Mouse (Mus musculus): ENCODE measurements at regions not wholly inside any gene's neighbourhood (a gene's known extent, or its start where the extent isn't known, plus 50 kb on each side); places are given as distances from the start of the nearest gene placed in this dataset.

- no peak for DNase-seq
These were observed 431.1 kb downstream of the 1810013L24Rik start for GRCm38 (mm10) chr16:9260966-9261365.

- no peak for DNase-seq
These were observed 434.8 kb downstream of the 1810013L24Rik start for GRCm38 (mm10) chr16:9264554-9265145.

- DNase-seq: no peak
These were observed 437.3 kb downstream of the 1810013L24Rik start for GRCm38 (mm10) chr16:9267204-9267603.

- no peak for DNase-seq
These were observed 440.2 kb downstream of the 1810013L24Rik start for GRCm38 (mm10) chr16:9270099-9270498.

GRCm38 (mm10) chr16:9270671-9271070 lies 440.8 kb downstream of the 1810013L24Rik start:
- DNase-seq: no peak

- DNase-seq: no peak
These were observed 443.9 kb downstream of the 1810013L24Rik start for GRCm38 (mm10) chr16:9273751-9274300.

- no peak for DNase-seq
These were observed 444.7 kb downstream of the 1810013L24Rik start for GRCm38 (mm10) chr16:9274583-9275100.

GRCm38 (mm10) chr16:9275426-9275825 lies 445.5 kb downstream of the 1810013L24Rik start:
- DNase-seq: no peak

- no peak for DNase-seq
These were observed 447.2 kb downstream of the 1810013L24Rik start for GRCm38 (mm10) chr16:9277064-9277463.

- no peak for DNase-seq
These were observed 449.8 kb downstream of the 1810013L24Rik start for GRCm38 (mm10) chr16:9279726-9280125.

GRCm38 (mm10) chr16:9280431-9280830 lies 450.5 kb downstream of the 1810013L24Rik start:
- no peak for DNase-seq

GRCm38 (mm10) chr16:9280931-9281330 lies 451.0 kb downstream of the 1810013L24Rik start:
- no peak for DNase-seq

GRCm38 (mm10) chr16:9284423-9284822 lies 454.5 kb downstream of the 1810013L24Rik start:
- no peak for DNase-seq

- DNase-seq: no peak
These were observed 456.0 kb downstream of the 1810013L24Rik start for GRCm38 (mm10) chr16:9285921-9286320.

GRCm38 (mm10) chr16:9287557-9287956 lies 457.7 kb downstream of the 1810013L24Rik start:
- DNase-seq: no peak

GRCm38 (mm10) chr16:9291356-9292020 lies 461.6 kb downstream of the 1810013L24Rik start:
- no peak for DNase-seq

- no peak for DNase-seq
These were observed 473.2 kb downstream of the 1810013L24Rik start for GRCm38 (mm10) chr16:9303134-9303533.

- no peak for DNase-seq
These were observed 474.2 kb downstream of the 1810013L24Rik start for GRCm38 (mm10) chr16:9304079-9304478.

- DNase-seq: no peak
These were observed 480.8 kb downstream of the 1810013L24Rik start for GRCm38 (mm10) chr16:9310744-9311143.

GRCm38 (mm10) chr16:9335626-9336025 lies 505.7 kb downstream of the 1810013L24Rik start:
- DNase-seq: no peak

- no peak for DNase-seq
These were observed 506.2 kb downstream of the 1810013L24Rik start for GRCm38 (mm10) chr16:9336063-9336462.

GRCm38 (mm10) chr16:9339456-9339855 lies 509.6 kb downstream of the 1810013L24Rik start:
- no peak for DNase-seq

GRCm38 (mm10) chr16:9341245-9341644 lies 511.3 kb downstream of the 1810013L24Rik start:
- DNase-seq: no peak

- DNase-seq: no peak
These were observed 523.9 kb downstream of the 1810013L24Rik start for GRCm38 (mm10) chr16:9353811-9354210.

Data from liver (tissue).